Mouse (Mus musculus) left cerebral cortex, adult 9 months (tissue): ENCODE results near the gene Crlf1.

Source experiments
- DNase-seq, 2 experiments: peaks; one replicate each; pipeline ENCODE4 v3.0.0; 2022; ENCODE audit warnings: low spot score in 2 of 2

Crlf1 gene

GRCm38 (mm10) chr8:70522592-70523403 is 29.8 kb downstream of the Crlf1 start:
- peak; percentile 93 to 97 for DNase-seq

- no peak for DNase-seq
These were observed 34.2 kb downstream of the Crlf1 start for GRCm38 (mm10) chr8:70527111-70527511.

DNA sequence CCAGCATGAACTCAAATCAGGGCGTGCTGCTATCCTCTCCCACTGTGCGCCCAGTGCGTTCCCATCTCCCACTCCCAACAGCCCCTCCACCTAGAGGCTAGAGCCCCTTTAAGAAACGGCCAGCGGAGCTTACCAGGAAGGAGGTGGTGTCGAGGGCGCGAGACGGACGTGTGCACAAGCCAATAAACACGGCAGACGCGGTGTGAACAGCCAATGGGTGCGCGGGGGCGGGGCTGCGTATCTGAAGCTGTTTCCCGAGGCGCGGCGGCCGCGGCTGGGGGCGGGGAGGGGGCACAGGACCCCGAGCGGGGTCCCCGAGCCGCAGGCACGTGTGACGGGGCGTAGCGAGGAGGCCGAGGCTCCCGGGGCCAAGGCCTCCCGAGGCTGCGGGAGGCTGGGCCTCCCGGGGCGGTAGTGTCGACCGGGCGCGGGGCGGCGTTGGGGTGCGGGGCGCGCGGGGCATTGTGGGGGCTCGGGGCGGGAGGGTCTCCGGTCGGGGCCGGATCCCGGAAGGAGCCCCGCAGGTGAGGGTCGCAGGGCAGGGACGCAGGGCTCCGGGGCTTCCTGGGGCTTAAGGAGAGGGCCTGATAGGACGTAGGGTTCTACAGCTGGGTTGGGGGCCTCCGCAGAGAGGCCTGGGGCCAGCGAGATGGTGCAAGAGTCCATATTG is 34.7 kb downstream of the Crlf1 start, which contains the start of the genes Fkbp8 and Kxd1:
Gene Fkbp8 (plus strand): TSS at position 213 of the 670 bp plus-strand sequence.
Gene Kxd1 (minus strand): TSS at position 445 of the 670 bp plus-strand sequence.
- DNase-seq, result peak; percentile 95 to 99

- DNase-seq, result no peak
These were observed 35.3 kb downstream of the Crlf1 start for GRCm38 (mm10) chr8:70528182-70528797.

DNA sequence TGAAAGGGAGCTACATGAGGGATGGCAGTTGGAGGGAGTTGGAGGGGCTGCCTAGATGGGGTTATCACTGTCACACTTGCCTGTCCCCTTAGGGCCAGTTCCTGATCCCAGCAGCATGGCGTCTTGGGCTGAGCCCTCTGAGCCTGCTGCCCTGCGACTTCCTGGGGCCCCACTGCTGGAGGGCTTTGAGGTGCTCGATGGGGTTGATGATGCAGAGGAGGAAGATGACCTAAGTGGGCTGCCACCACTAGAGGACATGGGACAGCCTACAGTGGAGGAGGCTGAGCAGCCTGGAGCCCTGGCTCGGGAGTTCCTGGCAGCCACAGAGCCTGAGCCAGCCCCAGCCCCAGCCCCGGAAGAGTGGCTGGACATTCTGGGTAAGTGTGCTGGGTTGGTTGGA is 36.3 kb downstream of the Crlf1 start:
- DNase-seq, result no peak

- no peak for DNase-seq
These were observed 36.8 kb downstream of the Crlf1 start for GRCm38 (mm10) chr8:70529741-70530161.

DNA sequence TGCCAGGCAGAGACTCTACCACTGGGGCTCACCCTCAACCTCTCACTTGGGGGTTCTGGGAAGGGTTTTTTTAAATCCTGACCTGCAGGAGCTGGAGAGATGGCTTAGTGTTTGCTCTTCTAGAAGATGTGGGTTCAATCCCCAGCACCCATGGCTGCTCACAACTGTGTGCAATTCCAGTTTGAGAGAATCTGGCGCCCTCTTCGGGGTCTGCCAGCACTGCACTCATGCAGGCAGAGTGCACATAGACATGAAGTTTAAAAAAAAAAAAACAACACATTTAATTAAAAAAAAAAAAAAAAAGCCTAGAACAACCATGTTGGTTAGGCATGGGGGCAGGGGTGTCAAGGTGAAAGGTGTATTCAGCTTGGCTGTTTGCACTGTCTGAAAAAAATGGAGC is 37.4 kb downstream of the Crlf1 start:
- no peak for DNase-seq

DNA sequence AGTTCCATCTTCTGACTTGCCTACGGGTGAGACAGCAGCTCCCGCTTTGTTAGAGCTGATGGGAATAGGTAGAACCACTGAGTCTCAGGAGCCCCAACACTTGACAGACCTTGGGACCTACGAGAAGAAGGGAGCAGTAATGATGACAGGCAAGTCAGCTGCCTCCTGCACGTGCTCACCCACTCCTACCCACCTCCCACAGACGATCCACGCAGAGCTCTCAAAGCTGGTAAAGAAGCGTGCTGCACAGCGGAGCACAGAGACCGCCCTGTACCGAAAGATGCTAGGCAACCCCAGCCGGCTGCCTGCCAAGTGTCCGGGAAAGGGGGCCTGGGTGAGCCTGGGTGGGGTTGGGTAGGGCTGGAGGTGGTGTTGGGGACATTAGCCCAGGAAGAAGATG is 41.3 kb downstream of the Crlf1 start:
- DNase-seq, result no peak

GRCm38 (mm10) chr8:70535221-70535620 is 42.3 kb downstream of the Crlf1 start:
- DNase-seq, result no peak

DNA sequence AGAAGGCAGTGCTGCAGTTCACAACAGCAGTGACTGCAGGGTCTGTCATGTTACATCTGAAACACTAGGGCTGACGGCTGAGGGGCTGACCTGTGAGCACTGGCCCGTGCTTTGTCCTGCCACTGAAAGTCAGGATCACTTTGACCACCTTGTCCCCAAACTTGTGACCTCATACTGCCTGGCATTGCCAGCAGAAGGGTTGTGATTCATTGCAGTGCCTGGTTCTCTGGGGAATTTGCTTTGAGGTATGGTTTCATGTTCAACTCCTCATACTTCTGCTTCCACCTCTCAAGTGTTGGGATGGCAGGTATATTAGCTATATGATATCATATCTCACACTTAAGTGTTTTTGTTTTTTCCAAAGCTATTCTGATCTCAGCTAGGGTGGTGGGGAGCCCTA is 42.7 kb downstream of the Crlf1 start:
- DNase-seq, result no peak

- no peak for DNase-seq
These were observed 45.1 kb downstream of the Crlf1 start for GRCm38 (mm10) chr8:70538024-70538579.

DNA sequence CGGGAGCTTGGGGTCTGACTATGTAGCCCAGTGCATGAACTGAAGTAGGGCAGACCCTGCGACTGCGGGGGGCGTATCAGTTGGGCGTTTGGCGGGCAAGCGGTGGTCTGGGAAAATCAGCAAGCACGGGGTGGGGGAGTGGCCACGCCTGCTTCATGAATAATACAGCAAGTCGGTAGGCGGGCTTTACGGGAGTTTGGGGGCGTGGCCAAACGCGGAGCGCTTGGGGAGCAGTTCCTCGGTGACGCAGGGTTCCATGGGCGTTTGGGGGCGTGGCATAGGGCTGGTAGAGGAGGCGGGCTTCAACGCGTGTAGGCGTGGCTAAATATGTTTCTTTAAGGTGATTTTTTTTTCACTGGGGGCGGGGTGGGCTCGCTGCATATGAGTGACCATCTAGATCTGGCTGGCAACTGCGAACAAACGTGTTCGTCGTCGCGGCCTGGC is 45.7 kb downstream of the Crlf1 start:
- peak; percentile 97 to 99 for DNase-seq

GRCm38 (mm10) chr8:70539077-70539813 is 46.3 kb downstream of the Crlf1 start, which contains the start of gene Ell:
Gene Ell (plus strand): TSS chr8:70539457.
- peak; percentile 99 to 100 for DNase-seq

GRCm38 (mm10) chr8:70540013-70540506 is 47.1 kb downstream of the Crlf1 start:
- no peak for DNase-seq

DNA sequence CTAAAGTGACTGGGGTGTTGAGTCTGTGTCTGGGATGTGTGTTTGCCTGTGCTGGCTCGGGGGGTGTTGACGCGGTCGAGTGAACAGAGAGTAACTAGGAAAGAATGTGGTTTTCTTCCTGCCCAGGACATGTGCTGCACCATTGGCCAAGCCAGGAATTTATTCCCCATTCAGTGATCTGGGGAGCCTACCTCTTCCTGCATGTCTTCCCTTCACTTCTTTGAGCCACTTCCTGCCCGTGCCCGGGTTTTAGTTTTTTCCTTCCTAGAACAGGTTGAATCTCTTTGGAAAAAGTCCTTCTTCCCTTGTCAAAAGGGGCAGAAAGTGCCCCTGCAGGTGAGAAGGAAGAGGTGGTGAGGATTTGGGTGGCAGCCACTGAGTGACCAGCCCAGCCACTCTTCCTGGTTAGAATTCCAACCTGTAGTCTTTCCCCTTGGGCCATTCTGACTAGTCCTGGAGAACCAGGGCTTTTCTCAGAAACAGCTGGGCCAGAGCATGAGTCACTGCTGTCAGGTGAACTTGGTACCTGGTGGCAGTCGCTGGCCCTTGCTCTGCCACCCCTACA is 47.6 kb downstream of the Crlf1 start:
- no peak for DNase-seq

DNA sequence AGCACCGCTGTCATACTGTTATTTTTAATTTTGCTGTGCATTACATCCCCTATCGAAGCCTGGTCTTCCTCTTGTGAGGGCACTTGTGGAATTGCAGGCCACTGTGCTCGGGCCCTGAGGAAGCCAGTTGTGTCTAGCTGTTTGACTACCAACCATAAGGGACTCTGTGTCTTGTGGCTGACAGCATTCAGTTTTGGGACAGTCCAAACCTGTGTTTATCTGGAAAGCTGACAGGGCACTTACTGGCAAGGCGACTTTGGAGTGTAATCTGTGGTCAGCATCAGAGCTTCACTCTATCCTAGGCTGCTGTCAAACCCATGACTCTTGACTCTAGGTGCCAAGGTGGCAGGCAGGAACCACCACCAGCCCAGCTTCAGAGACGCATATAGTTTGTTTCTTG is 48.1 kb downstream of the Crlf1 start:
- no peak for DNase-seq

DNA sequence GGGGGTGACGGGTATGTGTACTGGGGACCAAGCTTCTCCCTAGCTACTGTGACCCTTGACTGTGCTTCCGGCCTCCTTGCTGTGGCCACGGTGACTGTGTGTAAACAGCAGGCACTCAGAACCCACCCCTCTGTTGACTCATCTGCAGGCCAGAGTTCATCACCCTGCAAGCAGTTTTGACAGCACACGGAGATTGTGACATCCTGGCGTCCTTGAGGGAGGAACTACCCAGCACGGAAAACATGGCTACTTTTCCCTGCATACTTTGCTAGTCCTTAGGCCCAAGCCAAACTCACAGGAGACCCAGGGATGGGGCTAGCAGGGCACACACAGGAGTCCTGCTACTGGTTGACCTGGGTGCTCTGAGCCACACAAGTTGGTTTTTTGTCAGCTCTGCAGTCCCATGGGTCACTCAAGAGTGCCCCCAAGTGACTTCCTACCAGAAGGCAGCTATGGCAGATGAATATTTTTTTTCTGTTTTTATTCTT is 51.3 kb downstream of the Crlf1 start:
- no peak for DNase-seq

GRCm38 (mm10) chr8:70546412-70546811 is 53.5 kb downstream of the Crlf1 start:
- DNase-seq, result no peak

- no peak for DNase-seq
These were observed 54.8 kb downstream of the Crlf1 start for GRCm38 (mm10) chr8:70547762-70548161.

GRCm38 (mm10) chr8:70549412-70550184 is 56.6 kb downstream of the Crlf1 start:
- no peak for DNase-seq
